In genomic region chr13:49100417-49100816, GRCm38 (mm10) we compare ENCODE assay signal across 9 mouse cellular contexts. TPM values are rescaled to one million over a fixed set of nuclear protein-coding genes. Genes with fewer than 3 reads are reported as not detected.
DNase-seq lines count a peak whose midpoint lies in the region; ATAC-seq lines count a peak whose summit lies in the region.
"Had no signal": no experiment of that assay in that cellular context is flagged by ENCODE, and none has a peak within 500 bp of the region (broad histone marks: within the 10 kb centered on the region; RNA-seq: fewer than 3 reads in every experiment).

No protein-coding gene starts in this region.

- DNase-seq in heart, adult 8-10 months (ENCODE audit: low spot score) = peak; percentile 46
- DNase-seq in heart, postnatal 25 days (ENCODE audit: low spot score) = no peak
- DNase-seq in NIH3T3 (ENCODE audit: low read depth) = peak; percentile 4
- DNase-seq in layer of hippocampus, adult 9-11 months = peak; percentile 83
- DNase-seq in urinary bladder, adult 18-20 months (ENCODE audit: low spot score in 2 of 2) = no peak

- intact Hi-C loops in heart, postnatal 25 days (cut with DNase I) = no loop called here

- peak; percentile 11; the same call in 1 of the 2 replicates for ATAC-seq in frontal cortex, adult (ENCODE audit: low TSS enrichment)
- ATAC-seq in megakaryocyte, adult 5-6 weeks (ENCODE audit: poor library complexity, severe bottlenecking) = peak; percentile 84
- no peak for ATAC-seq in activated CD4-positive, CD25-positive, alpha-beta regulatory T cell, adult 4 months

RNA-seq across cellular contexts. Expression of gene Wnk2, which starts 47.4 kb away (rescaled TPM):
- 10 to 100 TPM; 60.5 to 89.6 (median 75.4) TPM for total RNA-seq in heart, adult 8-10 months (2022)
- 10 to 100 TPM; 71.4 to 78.2 TPM for total RNA-seq in heart, postnatal 25 days (2021)
- 0.66 and 1.6 TPM in 2 replicates for total RNA-seq in megakaryocyte, adult 5-6 weeks (2015)
- 0.33 and 0.48 TPM in 2 replicates for total RNA-seq in megakaryocyte, adult 5-6 weeks (2017)
- not detected for polyA plus RNA-seq in activated CD4-positive, CD25-positive, alpha-beta regulatory T cell, adult 4 months (2017; shearing (Covaris generic))
- polyA plus RNA-seq: myocyte had no signal

Comparison
In these comparisons a context has a peak if more than half of its experiments do, and no peak if none do; other contexts are left out.
1. DNase-seq: peak in heart, adult 8-10 months (single experiment), NIH3T3 (single experiment) and layer of hippocampus, adult 9-11 months (single experiment); none in heart, postnatal 25 days (single experiment) and urinary bladder, adult 18-20 months (0 of 2).
2. RNA of gene Wnk2, which starts 47.4 kb away (total RNA-seq): 60.5 to 89.6 TPM in heart, adult 8-10 months and 71.4 to 78.2 TPM in heart, postnatal 25 days; 0.33 to 1.6 TPM in megakaryocyte, adult 5-6 weeks; every median in the first group is over 10 times any median in the second.